Mouse (Mus musculus): ENCODE measurements at regions not wholly inside any gene's neighbourhood (a gene's known extent, or its start where the extent isn't known, plus 50 kb on each side); places are given as distances from the start of the nearest gene placed in this dataset.

- no peak overlapping the region for H3K9ac ChIP-seq (replicated peaks)
- H3K36me3 ChIP-seq (replicated peaks; ENCODE audit: control insufficient read depth, insufficient read depth, low read depth), result no peaks in the 10 kb centered on the region
- 49% methylated on average over 10 of the region's 10 CpGs for WGBS (ENCODE audit: insufficient replicate concordance)
- no peaks in the 10 kb centered on the region for H3K4me1 ChIP-seq (replicated peaks; ENCODE audit: control insufficient read depth in 2 of 2, insufficient read depth in 2 of 2, low read length in 1 of 2)
- H3K27ac ChIP-seq, result no peak overlapping the region
- no peak overlapping the region for H3K4me3 ChIP-seq (ENCODE audit: insufficient read depth in 1 of 2, low read depth in 2 of 2, low read length in 2 of 2)
- H3K4me2 ChIP-seq (ENCODE audit: low read depth), result no peak overlapping the region
- H3K27me3 ChIP-seq (ENCODE audit: control insufficient read depth, insufficient read depth, low read length), result no peaks in the 10 kb centered on the region
- no peak for ATAC-seq (ENCODE audit: insufficient read depth)
- TF ChIP-seq CTCF (IDR thresholded peaks at IDR 0.05; ENCODE audit: low read depth), result no peak
- H3K9me3 ChIP-seq (ENCODE audit: control insufficient read depth, low read length), result no peaks in the 10 kb centered on the region
- DNase-seq (ENCODE audit: low read depth in 3 of 3, low spot score in 3 of 3), result no peak
Measured at GRCm38 (mm10) chr10:67339371-67339929, 54.3 kb upstream of the Nrbf2 start.

DNA sequence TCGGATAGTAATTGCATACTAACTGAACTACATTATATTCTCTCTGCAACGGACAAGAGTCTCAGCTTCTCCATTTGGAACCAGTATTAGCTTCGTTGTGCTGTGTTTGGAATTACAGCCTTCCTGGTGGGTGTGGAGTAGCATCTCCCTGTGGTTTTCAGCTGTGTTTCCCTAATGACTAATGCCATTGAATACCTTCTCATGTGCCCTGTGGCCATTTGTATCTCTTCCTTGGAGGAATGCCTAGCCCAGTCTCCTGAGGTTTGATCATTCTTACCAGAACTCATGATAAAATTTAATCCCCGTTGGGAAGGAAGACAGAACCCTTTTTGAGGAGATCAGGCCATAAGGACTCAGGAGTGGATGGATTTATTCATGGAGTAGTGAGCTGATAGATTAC, 59.6 kb upstream of the Nrbf2 start:
- no peak for ATAC-seq (ENCODE audit: insufficient read depth)
- WGBS (ENCODE audit: insufficient replicate concordance), result 49% methylated on average over 4 of the region's 4 CpGs

GRCm38 (mm10) chr10:67350956-67351355, 65.9 kb upstream of the Nrbf2 start:
- TF ChIP-seq EP300 (IDR thresholded peaks at IDR 0.05; ENCODE audit: low read depth), result no peak
- TF ChIP-seq CTCF (IDR thresholded peaks at IDR 0.05; ENCODE audit: low read depth), result no peak
- no peaks in the 10 kb centered on the region for H3K36me3 ChIP-seq (replicated peaks; ENCODE audit: control insufficient read depth, insufficient read depth, low read depth)
- H3K27me3 ChIP-seq (ENCODE audit: control insufficient read depth, insufficient read depth, low read length), result no peaks in the 10 kb centered on the region
- no peak overlapping the region for H3K9ac ChIP-seq (replicated peaks)
- 44% methylated on average over 2 of the region's 2 CpGs for WGBS (ENCODE audit: insufficient replicate concordance)
- no peaks in the 10 kb centered on the region for H3K4me1 ChIP-seq (replicated peaks; ENCODE audit: control insufficient read depth in 2 of 2, insufficient read depth in 2 of 2, low read length in 1 of 2)
- ATAC-seq (ENCODE audit: insufficient read depth), result no peak
- no peak overlapping the region for H3K27ac ChIP-seq
- no peak for DNase-seq (ENCODE audit: low read depth in 3 of 3, low spot score in 3 of 3)
- H3K9me3 ChIP-seq (ENCODE audit: control insufficient read depth, low read length), result no peaks in the 10 kb centered on the region
- no peak overlapping the region for H3K4me3 ChIP-seq (ENCODE audit: insufficient read depth in 1 of 2, low read depth in 2 of 2, low read length in 2 of 2)
- no peak overlapping the region for H3K4me2 ChIP-seq (ENCODE audit: low read depth)

More for the DNA sequence above, 59.6 kb upstream of the Nrbf2 start:
- Histone ChIP-seq H3K4me2 (ENCODE audit: low read depth) (no peak overlapping the region), H3K4me1 (replicated peaks; ENCODE audit: control insufficient read depth in 2 of 2, insufficient read depth in 2 of 2, low read length in 1 of 2) (no peaks in the 10 kb centered on the region), H3K9me3 (ENCODE audit: control insufficient read depth, low read length) (no peaks in the 10 kb centered on the region), H3K4me3 (ENCODE audit: insufficient read depth in 1 of 2, low read depth in 2 of 2, low read length in 2 of 2) (no peak overlapping the region), H3K27ac (no peak overlapping the region), H3K27me3 (ENCODE audit: control insufficient read depth, insufficient read depth, low read length) (no peaks in the 10 kb centered on the region), H3K36me3 (replicated peaks; ENCODE audit: control insufficient read depth, insufficient read depth, low read depth) (no peaks in the 10 kb centered on the region), H3K9ac (replicated peaks) (no peak overlapping the region)
- DNase-seq (ENCODE audit: low read depth in 3 of 3, low spot score in 3 of 3), result no peak
- TF ChIP-seq EP300 (IDR thresholded peaks at IDR 0.05; ENCODE audit: low read depth), result no peak
- TF ChIP-seq CTCF (IDR thresholded peaks at IDR 0.05; ENCODE audit: low read depth), result no peak

GRCm38 (mm10) chr10:67360793-67361192, 75.7 kb upstream of the Nrbf2 start:
- no peak for ATAC-seq (ENCODE audit: insufficient read depth)
- TF ChIP-seq CTCF (IDR thresholded peaks at IDR 0.05; ENCODE audit: low read depth) (no peak), EP300 (IDR thresholded peaks at IDR 0.05; ENCODE audit: low read depth) (no peak)
- WGBS (ENCODE audit: insufficient replicate concordance), result 71% methylated on average over 8 of the region's 8 CpGs
- Histone ChIP-seq H3K4me2 (ENCODE audit: low read depth) (no peak overlapping the region), H3K27ac (no peak overlapping the region), H3K36me3 (replicated peaks; ENCODE audit: control insufficient read depth, insufficient read depth, low read depth) (no peaks in the 10 kb centered on the region), H3K4me1 (replicated peaks; ENCODE audit: control insufficient read depth in 2 of 2, insufficient read depth in 2 of 2, low read length in 1 of 2) (no peaks in the 10 kb centered on the region), H3K9ac (replicated peaks) (no peak overlapping the region), H3K4me3 (ENCODE audit: insufficient read depth in 1 of 2, low read depth in 2 of 2, low read length in 2 of 2) (no peak overlapping the region), H3K27me3 (ENCODE audit: control insufficient read depth, insufficient read depth, low read length) (no peaks in the 10 kb centered on the region), H3K9me3 (ENCODE audit: control insufficient read depth, low read length) (no peaks in the 10 kb centered on the region)
- no peak for DNase-seq (ENCODE audit: low read depth in 3 of 3, low spot score in 3 of 3)

GRCm38 (mm10) chr10:67361281-67361680, 76.2 kb upstream of the Nrbf2 start:
- Histone ChIP-seq H3K4me3 (ENCODE audit: insufficient read depth in 1 of 2, low read depth in 2 of 2, low read length in 2 of 2) (no peak overlapping the region), H3K27ac (no peak overlapping the region), H3K4me2 (ENCODE audit: low read depth) (no peak overlapping the region), H3K4me1 (replicated peaks; ENCODE audit: control insufficient read depth in 2 of 2, insufficient read depth in 2 of 2, low read length in 1 of 2) (no peaks in the 10 kb centered on the region), H3K9me3 (ENCODE audit: control insufficient read depth, low read length) (no peaks in the 10 kb centered on the region), H3K9ac (replicated peaks) (no peak overlapping the region), H3K36me3 (replicated peaks; ENCODE audit: control insufficient read depth, insufficient read depth, low read depth) (no peaks in the 10 kb centered on the region), H3K27me3 (ENCODE audit: control insufficient read depth, insufficient read depth, low read length) (no peaks in the 10 kb centered on the region)
- ATAC-seq (ENCODE audit: insufficient read depth) (no peak), DNase-seq (ENCODE audit: low read depth in 3 of 3, low spot score in 3 of 3) (no peak)
- TF ChIP-seq EP300 (IDR thresholded peaks at IDR 0.05; ENCODE audit: low read depth), result no peak
- TF ChIP-seq CTCF (IDR thresholded peaks at IDR 0.05; ENCODE audit: low read depth), result no peak
- WGBS (ENCODE audit: insufficient replicate concordance), result 76% methylated on average over 4 of the region's 4 CpGs
